Mouse (Mus musculus) CH12.LX (cell line): Measurements from ENCODE around the gene Ank3. TPM values are rescaled to one million over a fixed set of nuclear protein-coding genes. Genes with fewer than 3 reads are reported as not detected.

ENCODE experiments used
- DNase-seq: peaks from one replicate; pipeline ENCODE4 v3.0.0-alpha.2; 2013; ENCODE audit errors: extremely low read depth
- H3K27ac ChIP-seq: 2 replicates; pipeline ENCODE4 v1.5.1; 2012; ENCODE audit warnings: low read depth, mild to moderate bottlenecking, control low read depth, moderate library complexity; ENCODE audit not compliant: insufficient read depth
- H3K27me3 ChIP-seq: replicated peaks from 2 replicates; pipeline ENCODE3; 2012; ENCODE audit warnings: inconsistent platforms
- H3K36me3 ChIP-seq, 2 experiments: replicated peaks in 1 of 2; 2 replicates each; pipeline versions ENCODE3 to v1.6.1; 2012; ENCODE audit warnings: inconsistent platforms in 1 of 2, low read length in 1 of 2, mild to moderate bottlenecking in 1 of 2, mixed read lengths in 1 of 2, moderate library complexity in 1 of 2; ENCODE audit not compliant: control insufficient read depth in 1 of 2, insufficient read depth in 1 of 2
- H3K4me1 ChIP-seq, 2 experiments: 2 replicates each; pipeline ENCODE4 v1.6.1; 2012; ENCODE audit warnings: inconsistent platforms in 1 of 2, moderate library complexity in 1 of 2; ENCODE audit not compliant: insufficient read depth in 2 of 2, control insufficient read depth in 1 of 2
- H3K4me2 ChIP-seq: 2 replicates; pipeline ENCODE4 v1.6.1; 2012; ENCODE audit warnings: low read depth, mild to moderate bottlenecking, control low read depth; ENCODE audit not compliant: poor library complexity, insufficient read depth, severe bottlenecking
- H3K4me3 ChIP-seq, 3 experiments: fragments of 150-350 bp in 1 of 3; sonication (generic) in 1 of 3; replicated peaks in 1 of 3; 2 replicates each; pipeline versions ENCODE3 to v1.5.1; 2011 to 2012; ENCODE audit warnings: low read depth in 2 of 3, low read length in 2 of 3, mild to moderate bottlenecking in 2 of 3, moderate library complexity in 2 of 3, control low read depth in 1 of 3, improper control_type of control experiment in 1 of 3, inconsistent platforms in 1 of 3, mixed read lengths in 1 of 3; ENCODE audit not compliant: poor library complexity in 1 of 3
- H3K79me2 ChIP-seq: replicated peaks from 2 replicates; pipeline ENCODE4 v1.6.1; 2012; ENCODE audit warnings: mild to moderate bottlenecking, moderate library complexity; ENCODE audit not compliant: control insufficient read depth, poor library complexity, insufficient read depth, severe bottlenecking; ENCODE audit errors: extremely low read depth
- H3K9ac ChIP-seq: 2 replicates; pipeline ENCODE4 v1.6.1; 2012; ENCODE audit warnings: low read depth, mild to moderate bottlenecking, control low read depth, moderate library complexity; ENCODE audit not compliant: insufficient read depth
- H3K9me3 ChIP-seq: replicated peaks from 2 replicates; pipeline ENCODE3; 2012; ENCODE audit warnings: low read length, inconsistent platforms, mixed read lengths
- BHLHE40 ChIP-seq: IDR thresholded peaks from 2 replicates; pipeline ENCODE4 v1.6.1; 2011; ENCODE audit warnings: mild to moderate bottlenecking, low read depth, low read length, improper control_type of control experiment
- CHD2 ChIP-seq: IDR thresholded peaks from 2 replicates; pipeline ENCODE4 v1.6.1; 2011; ENCODE audit warnings: low read length, improper control_type of control experiment
- ELF1 ChIP-seq: IDR thresholded peaks from 2 replicates; pipeline ENCODE4 v1.6.1; 2014; ENCODE audit warnings: low read depth, mild to moderate bottlenecking, inconsistent platforms, low read length, improper control_type of control experiment
- EP300 ChIP-seq: IDR thresholded peaks from 2 replicates; pipeline ENCODE4 v1.6.1; 2011; ENCODE audit warnings: low read length, improper control_type of control experiment
- ETS1 ChIP-seq: conservative IDR thresholded peaks from 2 replicates; pipeline ENCODE4 v1.6.1; 2012; ENCODE audit warnings: low read depth, mild to moderate bottlenecking, inconsistent platforms, low read length, improper control_type of control experiment, moderate library complexity
- GABPA ChIP-seq: IDR thresholded peaks from 2 replicates; pipeline ENCODE4 v1.6.1; 2012; ENCODE audit warnings: low read depth, low read length, improper control_type of control experiment, inconsistent platforms; ENCODE audit not compliant: insufficient replicate concordance
- HCFC1 ChIP-seq: IDR thresholded peaks from 2 replicates; pipeline ENCODE4 v1.6.1; 2012; ENCODE audit warnings: low read depth, mild to moderate bottlenecking, inconsistent platforms, low read length, improper control_type of control experiment
- IRF4 ChIP-seq: IDR thresholded peaks from 2 replicates; pipeline ENCODE4 v1.6.1; 2014; ENCODE audit warnings: low read depth, mild to moderate bottlenecking, inconsistent platforms, low read length, improper control_type of control experiment
- JUN ChIP-seq: IDR thresholded peaks from 2 replicates; pipeline ENCODE4 v1.6.1; 2011; ENCODE audit warnings: low read depth, mild to moderate bottlenecking, low read length, improper control_type of control experiment, moderate library complexity; ENCODE audit not compliant: insufficient read depth
- JUND ChIP-seq: conservative IDR thresholded peaks from 2 replicates; pipeline ENCODE4 v1.6.1; 2011; ENCODE audit warnings: low read depth, low read length, improper control_type of control experiment
- KAT2A ChIP-seq: IDR thresholded peaks from 2 replicates; pipeline ENCODE4 v1.6.1; 2012; ENCODE audit warnings: low read length, improper control_type of control experiment, inconsistent platforms; ENCODE audit not compliant: insufficient replicate concordance
- MAFK ChIP-seq: IDR thresholded peaks from 2 replicates; pipeline ENCODE4 v1.6.1; 2011; ENCODE audit warnings: low read length, improper control_type of control experiment; ENCODE audit not compliant: insufficient replicate concordance
- MAX ChIP-seq: IDR thresholded peaks from 2 replicates; pipeline ENCODE4 v1.6.1; 2011; ENCODE audit warnings: low read length, improper control_type of control experiment
- MAZ ChIP-seq: IDR thresholded peaks from 2 replicates; pipeline ENCODE4 v1.6.1; 2012; ENCODE audit warnings: low read depth, mild to moderate bottlenecking, inconsistent platforms, low read length, improper control_type of control experiment, moderate library complexity
- MEF2A ChIP-seq: IDR thresholded peaks from 2 replicates; pipeline ENCODE4 v1.6.1; 2014; ENCODE audit warnings: low read depth, mild to moderate bottlenecking, inconsistent platforms, low read length, improper control_type of control experiment, borderline replicate concordance
- MXI1 ChIP-seq: IDR thresholded peaks from 2 replicates; pipeline ENCODE4 v1.6.1; 2011; ENCODE audit warnings: mild to moderate bottlenecking, low read depth, low read length, improper control_type of control experiment
- MYC ChIP-seq: IDR thresholded peaks from 2 replicates; pipeline ENCODE4 v1.6.1; 2011; ENCODE audit warnings: low read depth, mild to moderate bottlenecking, improper control_type of control experiment, low read length
- NELFE ChIP-seq: IDR thresholded peaks from 2 replicates; pipeline ENCODE4 v1.6.1; 2011; ENCODE audit warnings: low read depth, low read length, improper control_type of control experiment
- NRF1 ChIP-seq: IDR thresholded peaks from 2 replicates; pipeline ENCODE4 v1.6.1; 2014; ENCODE audit warnings: low read depth, mild to moderate bottlenecking, inconsistent platforms, low read length, improper control_type of control experiment, moderate library complexity
- RCOR1 ChIP-seq: conservative IDR thresholded peaks from 2 replicates; pipeline ENCODE4 v1.6.1; 2012; ENCODE audit warnings: low read depth, mild to moderate bottlenecking, inconsistent platforms, low read length, improper control_type of control experiment
- SIN3A ChIP-seq: IDR thresholded peaks from 2 replicates; pipeline ENCODE4 v1.6.1; 2012; ENCODE audit warnings: low read length, improper control_type of control experiment, inconsistent platforms
- TBP ChIP-seq: conservative IDR thresholded peaks from 2 replicates; pipeline ENCODE4 v1.6.1; 2011; ENCODE audit warnings: low read depth, low read length, improper control_type of control experiment
- TCF12 ChIP-seq: IDR thresholded peaks from 2 replicates; pipeline ENCODE4 v1.6.1; 2014; ENCODE audit warnings: low read depth, mild to moderate bottlenecking, inconsistent platforms, low read length, improper control_type of control experiment
- UBTF ChIP-seq: IDR thresholded peaks from 2 replicates; pipeline ENCODE4 v1.6.1; 2012; ENCODE audit warnings: low read depth, mild to moderate bottlenecking, inconsistent platforms, low read length, improper control_type of control experiment, moderate library complexity
- USF1 ChIP-seq: IDR thresholded peaks from 2 replicates; pipeline ENCODE4 v1.6.1; 2014; ENCODE audit warnings: low read depth, mild to moderate bottlenecking, inconsistent platforms, low read length, improper control_type of control experiment
- ZKSCAN1 ChIP-seq: IDR thresholded peaks from 2 replicates; pipeline ENCODE4 v1.6.1; 2012; ENCODE audit warnings: low read depth, inconsistent platforms, low read length, improper control_type of control experiment, borderline replicate concordance
- ZNF384 ChIP-seq: IDR thresholded peaks from 2 replicates; pipeline ENCODE4 v1.6.1; 2012; ENCODE audit warnings: low read depth, low read length, improper control_type of control experiment, inconsistent platforms
- dilution Hi-C: fragments of 300-500 bp; cut with MboI; formaldehyde crosslinking; loops from 2 replicates; pipeline ENCODE4 v1.14.3; 2020; ENCODE audit warnings: low sequenced_read_pairs; ENCODE audit not compliant: extremely low pct_unique_long_range_greater_than_20kb, extremely low pct_ligation_motif_present
- in situ Hi-C: fragments of 300-500 bp; cut with MboI; formaldehyde crosslinking; loops from 3 replicates; pipeline ENCODE4 v1.14.3; 2019; ENCODE audit warnings: low sequenced_read_pairs, low pct_ligation_motif_present, low pct_unique_long_range_greater_than_20kb, mixed read lengths
- polyA plus RNA-seq: library from polyadenylated mRNA; unstranded; fragments of >175 nt; gene quantifications from 2 replicates; pipeline ENCODE4 v1.2.1, GENCODE M21; 2012; ENCODE audit warnings: low read depth; ENCODE audit not compliant: insufficient read length
- total RNA-seq, 2 experiments: library from RNA; depleted of rRNA; stranded (reverse); fragments of 300-350 nt in 1 of 2; fragments of >200 nt in 1 of 2; gene quantifications; 2 replicates each; pipeline ENCODE4 v1.2.3; 2012 to 2014

The Ank3 gene
- total and polyA plus RNA-seq, 3 experiments = 4.7 to 8.3 (median 6.2) TPM

DNA sequence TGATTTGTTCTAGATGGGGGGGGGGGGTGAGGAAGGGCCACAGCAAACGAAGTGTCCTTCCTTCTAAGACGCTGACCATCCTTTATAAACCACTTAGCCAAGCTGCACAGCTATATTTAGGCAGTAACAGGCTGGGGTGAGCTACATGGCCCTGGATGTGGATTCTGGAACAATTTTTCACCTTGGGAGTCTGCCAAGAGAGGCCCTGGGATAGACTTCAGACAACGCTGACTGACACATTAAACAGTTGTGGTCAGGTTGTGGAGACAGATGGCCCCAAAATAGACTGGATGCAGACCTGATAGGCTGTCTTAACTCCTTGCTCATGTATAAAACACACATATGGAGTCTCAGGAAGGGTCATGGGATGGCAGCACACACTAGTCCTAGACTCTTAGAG is 658.5 kb downstream of the Ank3 start:
- Histone ChIP-seq H3K27me3 (peaks cover 13% of the 10 kb centered on the region), H3K79me2 (no peaks in the 10 kb centered on the region)
- TF ChIP-seq TBP = no peak
- TF ChIP-seq ZNF384 = no peak
- no peak for TF ChIP-seq RCOR1
- TF ChIP-seq UBTF = no peak
- no peak for TF ChIP-seq HCFC1
- no peak for TF ChIP-seq IRF4
- TF ChIP-seq JUN = no peak
- no peak for TF ChIP-seq NRF1
- no peak for TF ChIP-seq MAX
- no peak for TF ChIP-seq GABPA
- TF ChIP-seq ETS1 = no peak
- TF ChIP-seq, all 38 proteins: peak for 0
- Histone ChIP-seq H3K4me2 (no peak overlapping the region), H3K4me1 (peaks cover 0 to 22% of the 10 kb centered on the region in 2 experiments; a peak in 2 of 4 replicates), H3K9me3 (peaks cover 10% of the 10 kb centered on the region), H3K36me3 (no peaks in the 10 kb centered on the region), H3K4me3 (no peak overlapping the region), H3K9ac (no peak overlapping the region), H3K27ac (no peak overlapping the region)
- dilution Hi-C loops (no loop called here), in situ Hi-C loops (no loop called here)
- no peak for DNase-seq

DNA sequence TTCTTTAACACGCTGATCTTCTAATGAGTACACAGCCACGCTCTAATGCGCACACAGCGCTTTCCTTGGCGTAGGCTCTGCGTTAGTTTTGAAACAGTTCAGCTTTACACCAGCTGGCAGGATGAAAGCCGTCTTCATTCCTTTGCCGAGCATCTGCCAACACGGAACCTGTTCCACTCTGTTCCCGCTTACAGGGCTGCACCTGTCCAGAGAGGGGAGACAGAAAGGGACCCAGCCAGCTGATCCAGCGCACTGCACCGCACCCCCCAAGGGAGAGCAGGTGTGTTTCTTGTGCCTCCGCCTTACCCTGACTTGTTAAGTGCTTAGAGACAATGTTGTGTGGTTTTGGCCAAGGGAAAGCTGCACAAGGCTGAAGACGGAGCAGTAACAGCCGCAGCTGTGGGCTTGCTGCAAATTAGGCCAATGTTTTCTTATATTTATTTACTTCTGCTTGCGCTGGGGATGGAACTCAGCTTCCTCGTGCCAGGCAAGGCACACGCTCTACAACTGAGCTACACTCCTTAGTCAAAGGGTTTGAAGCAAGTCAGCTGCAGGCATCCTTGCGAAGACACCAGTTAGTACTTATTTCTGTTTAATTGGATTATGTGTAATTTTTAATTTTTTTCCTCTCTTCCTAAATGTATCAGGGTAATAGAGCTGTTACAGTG is 661.6 kb downstream of the Ank3 start:
- peak; percentile 85 for DNase-seq
- H3K27ac ChIP-seq = no peak overlapping the region

More for the DNA sequence above, 661.6 kb downstream of the Ank3 start:
- Histone ChIP-seq H3K9me3 (peaks cover 6% of the 10 kb centered on the region), H3K4me1 (peaks cover 0 to 21% of the 10 kb centered on the region in 2 experiments; a peak in 2 of 4 replicates), H3K4me2 (peak overlapping the region; percentile 83), H3K9ac (no peak overlapping the region), H3K4me3 (peak overlapping the region in 2 of 3 experiments; percentile 3), H3K27me3 (peaks cover 15% of the 10 kb centered on the region), H3K79me2 (no peaks in the 10 kb centered on the region), H3K36me3 (no peaks in the 10 kb centered on the region)
- in situ Hi-C loops = no loop called here
- dilution Hi-C loops = no loop called here
- TF ChIP-seq KAT2A (0 out of 2 replicates have a peak, but pooled peaks have one; percentile 22), UBTF (no peak), IRF4 (peak; percentile 47; the same call in 1 of the 2 replicates), MYC (no peak), RCOR1 (peak; percentile 64; the same call in 1 of the 2 replicates), ZKSCAN1 (no peak), MXI1 (peak; percentile 22; the same call in 1 of the 2 replicates), NELFE (no peak), BHLHE40 (peak; percentile 77), MAX (peak; percentile 14; the same call in 1 of the 2 replicates), JUND (no peak), JUN (no peak), TBP (no peak), NRF1 (no peak), ELF1 (no peak; the same call in 1 of the 2 replicates), SIN3A (peak; percentile 76), EP300 (peak; percentile 71), CHD2 (0 out of 2 replicates have a peak, but pooled peaks have one; percentile 36), TCF12 (peak; percentile 98), MAZ (no peak), USF1 (no peak), ETS1 (peak; percentile 89), MEF2A (peak; percentile 37; the same call in 1 of the 2 replicates), MAFK (0 out of 2 replicates have a peak, but pooled peaks have one; percentile 47)
